Mouse (Mus musculus) brown adipose tissue, adult 24 weeks (tissue): ENCODE measurements around the gene Hadhb. TPM values are rescaled to one million over a fixed set of nuclear protein-coding genes. Genes with fewer than 3 reads are reported as not detected.

ENCODE experiments used
- H3K27ac ChIP-seq: fragments of 200-500 bp; replicated peaks from 2 replicates; pipeline ENCODE4 v1.5.1; 2012; ENCODE audit warnings: low read depth, mild to moderate bottlenecking, low read length
- H3K4me1 ChIP-seq: fragments of 200-500 bp; 2 replicates; pipeline ENCODE4 v1.6.1; 2012; ENCODE audit warnings: low read length, mixed read lengths; ENCODE audit not compliant: control insufficient read depth, insufficient read depth, insufficient read length
- H3K4me3 ChIP-seq: fragments of 200-500 bp; 2 replicates; pipeline ENCODE4 v1.5.1; 2012; ENCODE audit warnings: low read depth, mild to moderate bottlenecking, low read length, moderate library complexity; ENCODE audit not compliant: insufficient read depth
- polyA plus RNA-seq: library from polyadenylated mRNA; stranded (reverse); fragments of >200 nt; gene quantifications from 2 replicates; pipeline ENCODE4 v1.2.4, GENCODE M21; 2012; ENCODE audit not compliant: missing spikeins, insufficient read depth, insufficient read length

Hadhb gene
- polyA plus RNA-seq, 1 experiment: 4,386 TPM

GRCm38 (mm10) chr5:30152007-30152406 lies 3.0 kb upstream of the Hadhb start:
- no peak overlapping the region for H3K4me3 ChIP-seq

GRCm38 (mm10) chr5:30152413-30152812 lies 2.6 kb upstream of the Hadhb start:
- no peak overlapping the region for H3K4me3 ChIP-seq
- H3K27ac ChIP-seq: peak overlapping the region; percentile 66
- peaks cover 13% of the 10 kb centered on the region; the same call in 1 of the 2 replicates for H3K4me1 ChIP-seq

More at GRCm38 (mm10) chr5:30152007-30152406, 3.0 kb upstream of the Hadhb start:
- H3K4me1 ChIP-seq: peaks cover 13% of the 10 kb centered on the region; the same call in 1 of the 2 replicates
- peak overlapping the region; percentile 93; the same call in 1 of the 2 replicates for H3K27ac ChIP-seq

- Histone ChIP-seq H3K4me1 (peaks cover 11% of the 10 kb centered on the region; the same call in 1 of the 2 replicates), H3K4me3 (peak overlapping the region; percentile 47), H3K27ac (peak overlapping the region; percentile 88)
Observed at GRCm38 (mm10) chr5:30153222-30153621, 1.8 kb upstream of the Hadhb start.

GRCm38 (mm10) chr5:30154013-30154412 lies 1.0 kb upstream of the Hadhb start:
- H3K4me1 ChIP-seq: peaks cover 7% of the 10 kb centered on the region; the same call in 1 of the 2 replicates
- peak overlapping the region; percentile 69 for H3K4me3 ChIP-seq
- peak overlapping the region; percentile 92 for H3K27ac ChIP-seq

- peak overlapping the region; percentile 97 for H3K27ac ChIP-seq
- H3K4me1 ChIP-seq: 0 out of 2 replicates have a peak, but pooled peaks cover 5% of the 10 kb centered on the region
- H3K4me3 ChIP-seq: peak overlapping the region; percentile 69
Observed at GRCm38 (mm10) chr5:30155395-30155792, 346 bp downstream of the Hadhb start.

- Histone ChIP-seq H3K27ac (peak overlapping the region; percentile 97), H3K4me3 (peak overlapping the region; percentile 69), H3K4me1 (0 out of 2 replicates have a peak, but pooled peaks cover 7% of the 10 kb centered on the region)
Observed at GRCm38 (mm10) chr5:30155821-30156629, 977 bp downstream of the Hadhb start.

- peak overlapping the region; percentile 74 for H3K27ac ChIP-seq
- peak overlapping the region; percentile 27 for H3K4me3 ChIP-seq
- H3K4me1 ChIP-seq: peaks cover 10% of the 10 kb centered on the region; the same call in 1 of the 2 replicates
Observed at GRCm38 (mm10) chr5:30159601-30160000, 4.6 kb downstream of the Hadhb start.

GRCm38 (mm10) chr5:30161836-30162235 lies 6.8 kb downstream of the Hadhb start:
- Histone ChIP-seq H3K27ac (0 out of 2 replicates have a peak overlapping the region, but pooled peaks have one; percentile 34), H3K4me3 (no peak overlapping the region), H3K4me1 (peaks cover 12% of the 10 kb centered on the region)

GRCm38 (mm10) chr5:30162339-30162738 lies 7.3 kb downstream of the Hadhb start:
- peaks cover 12% of the 10 kb centered on the region for H3K4me1 ChIP-seq
- no peak overlapping the region for H3K4me3 ChIP-seq
- peak overlapping the region; percentile 51 for H3K27ac ChIP-seq

- H3K27ac ChIP-seq: peak overlapping the region; percentile 98
- H3K4me3 ChIP-seq: no peak overlapping the region
- peaks cover 12% of the 10 kb centered on the region for H3K4me1 ChIP-seq
Observed at GRCm38 (mm10) chr5:30165234-30165946, 10.3 kb downstream of the Hadhb start.

GRCm38 (mm10) chr5:30170303-30170940 lies 15.4 kb downstream of the Hadhb start:
- Histone ChIP-seq H3K27ac (peak overlapping the region; percentile 98), H3K4me3 (no peak overlapping the region), H3K4me1 (peaks cover 12% of the 10 kb centered on the region)

GRCm38 (mm10) chr5:30172115-30172514 lies 17.1 kb downstream of the Hadhb start:
- Histone ChIP-seq H3K27ac (peak overlapping the region; percentile 98), H3K4me1 (peaks cover 12% of the 10 kb centered on the region), H3K4me3 (no peak overlapping the region)

GRCm38 (mm10) chr5:30172931-30173692 lies 18.1 kb downstream of the Hadhb start:
- Histone ChIP-seq H3K4me1 (peaks cover 12% of the 10 kb centered on the region), H3K4me3 (no peak overlapping the region), H3K27ac (peak overlapping the region; percentile 98)

- no peak overlapping the region for H3K4me3 ChIP-seq
- no peak overlapping the region; the same call in 1 of the 2 replicates for H3K27ac ChIP-seq
- H3K4me1 ChIP-seq: peaks cover 4% of the 10 kb centered on the region; the same call in 1 of the 2 replicates
Observed at GRCm38 (mm10) chr5:30175811-30176210, 20.8 kb downstream of the Hadhb start.
